Mouse (Mus musculus): ENCODE results near the gene Scel.

Scel gene

GRCm38 (mm10) chr14:103651562-103651961, 138.4 kb downstream of the Scel start:
- no peak for DNase-seq

DNA sequence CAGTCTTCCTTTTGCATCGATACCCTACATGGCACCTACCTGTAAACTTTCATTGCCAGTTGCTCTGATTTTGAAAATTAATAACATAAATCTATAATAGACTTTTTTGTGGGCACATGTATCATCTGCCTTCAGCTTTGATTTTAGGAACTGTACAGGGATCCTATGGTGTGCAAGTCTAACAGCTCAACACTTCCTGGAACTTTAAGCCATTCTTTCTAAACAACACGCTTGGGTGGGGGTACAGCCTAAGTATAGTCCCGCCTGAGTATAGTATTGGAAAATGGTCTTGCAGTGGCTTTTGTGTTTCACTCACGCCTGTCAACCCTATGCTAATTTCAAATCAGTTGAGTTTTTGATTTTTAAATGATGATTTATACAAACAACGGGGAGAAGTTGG, 139.4 kb downstream of the Scel start:
- DNase-seq = no peak

DNA sequence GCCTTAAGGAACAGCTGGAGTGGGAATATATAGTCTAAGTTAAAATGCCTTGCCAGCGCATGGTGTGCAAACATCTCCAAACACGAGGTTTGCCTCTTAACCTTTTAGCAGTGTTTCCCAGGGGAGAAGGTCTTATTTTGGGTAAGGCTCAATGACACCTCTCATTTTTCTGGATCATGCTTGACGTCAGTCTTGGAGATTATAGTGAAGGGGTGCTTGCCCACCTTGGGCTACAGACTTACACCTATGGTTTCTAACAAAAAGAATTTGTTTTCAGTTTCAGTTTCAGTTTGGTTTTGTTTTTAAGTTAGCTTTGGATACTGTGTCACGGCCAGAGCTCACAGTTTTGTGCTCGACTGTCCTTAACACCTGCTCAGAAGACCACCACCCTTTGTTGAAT, 140.7 kb downstream of the Scel start:
- no peak for DNase-seq

DNA sequence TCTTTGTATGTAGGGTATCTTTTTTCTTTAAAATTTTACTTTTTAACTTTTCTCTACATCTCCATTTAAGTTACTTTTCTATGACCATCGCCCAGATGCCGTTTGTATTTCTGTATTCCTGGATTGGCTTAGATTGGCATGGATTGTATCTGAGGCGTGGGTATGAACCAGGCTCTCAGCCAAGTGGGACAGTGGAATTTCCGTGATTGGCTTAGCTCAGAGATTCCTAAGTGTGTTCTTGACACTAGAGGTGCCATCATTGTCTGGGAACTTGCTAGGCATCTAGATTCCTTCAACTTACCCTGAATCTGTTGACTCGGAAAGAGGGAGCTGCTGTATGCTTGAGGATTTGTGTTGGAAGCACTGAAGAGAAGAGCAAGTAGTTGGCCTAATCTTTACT, 142.3 kb downstream of the Scel start:
- DNase-seq = peak; percentile 27 to 29

DNA sequence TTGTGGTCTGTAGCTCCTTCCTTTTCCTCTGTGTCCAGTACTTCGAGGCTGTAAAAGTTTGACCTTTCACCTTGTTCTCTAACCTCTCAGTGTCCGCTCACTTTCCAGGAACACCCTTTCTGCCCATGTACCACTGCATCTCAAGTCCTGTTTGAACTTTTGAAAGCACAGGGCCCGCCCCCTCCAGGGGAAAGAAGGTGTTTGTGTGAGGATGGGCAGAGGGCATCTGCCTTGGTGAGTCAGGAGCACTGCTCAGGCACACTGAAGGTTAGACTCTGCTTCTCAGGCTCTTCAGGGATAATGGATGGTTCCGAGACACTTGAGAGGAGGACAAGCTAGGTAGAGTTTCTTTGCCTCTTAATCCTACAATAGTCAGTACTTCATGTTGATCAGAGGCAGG, 144.7 kb downstream of the Scel start:
- DNase-seq = no peak

Measured in cerebellum, postnatal 36 days (tissue).